Mouse (Mus musculus) bone marrow macrophage, adult 2 months (primary cell): ENCODE results near the gene Gm11627.

ENCODE experiments used
- CTCF ChIP-seq: IDR thresholded peaks from 2 replicates; pipeline ENCODE4 v1.5.1; 2012; ENCODE audit warnings: low read depth, mild to moderate bottlenecking, low read length, moderate library complexity
- POLR2A ChIP-seq: IDR thresholded peaks from 2 replicates; pipeline ENCODE4 v1.6.1; 2012; ENCODE audit warnings: mild to moderate bottlenecking, low read depth, low read length, borderline replicate concordance

DNA sequence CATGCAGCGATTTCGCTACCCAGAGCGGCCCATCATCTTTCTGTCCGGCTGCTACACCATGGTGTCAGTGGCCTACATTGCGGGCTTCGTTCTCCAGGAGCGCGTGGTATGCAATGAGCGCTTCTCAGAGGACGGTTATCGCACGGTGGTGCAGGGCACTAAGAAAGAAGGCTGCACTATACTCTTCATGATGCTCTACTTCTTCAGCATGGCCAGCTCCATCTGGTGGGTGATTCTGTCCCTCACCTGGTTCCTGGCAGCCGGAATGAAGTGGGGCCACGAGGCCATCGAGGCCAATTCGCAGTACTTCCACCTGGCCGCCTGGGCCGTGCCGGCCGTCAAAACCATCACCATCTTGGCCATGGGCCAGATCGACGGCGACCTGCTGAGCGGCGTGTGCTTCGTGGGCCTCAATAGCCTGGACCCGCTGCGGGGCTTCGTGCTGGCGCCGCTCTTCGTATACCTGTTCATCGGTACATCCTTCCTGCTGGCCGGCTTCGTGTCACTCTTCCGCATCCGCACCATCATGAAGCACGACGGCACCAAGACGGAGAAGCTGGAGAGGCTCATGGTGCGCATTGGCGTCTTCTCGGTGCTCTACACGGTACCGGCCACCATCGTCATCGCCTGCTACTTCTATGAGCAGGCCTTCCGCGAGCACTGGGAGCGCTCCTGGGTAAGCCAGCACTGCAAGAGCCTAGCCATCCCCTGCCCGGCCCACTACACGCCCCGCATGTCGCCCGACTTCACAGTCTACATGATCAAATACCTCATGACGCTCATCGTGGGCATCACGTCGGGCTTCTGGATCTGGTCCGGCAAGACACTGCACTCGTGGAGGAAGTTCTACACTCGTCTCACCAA, 26.5 kb upstream of the Gm11627 start:
- TF ChIP-seq CTCF (no peak), POLR2A (no peak)
